Mouse (Mus musculus) lung, embryonic 15.5 days (tissue): Measurements from ENCODE around the gene Itpr1. TPM values are rescaled to one million over a fixed set of nuclear protein-coding genes. Genes with fewer than 3 reads are reported as not detected.

ENCODE experiments used
- ATAC-seq: fragments of 200-750 bp; cut with Nextera tagmentation; 2 replicates; pipeline ENCODE4 v1.8.0; 2017; ENCODE audit warnings: moderate number of reproducible peaks, borderline replicate concordance; ENCODE audit not compliant: low FRiP score, low TSS enrichment; ENCODE audit errors: extremely low read depth
- H3K27ac ChIP-seq: fragments of 300-500 bp; sonication (generic); 2 replicates; pipeline ENCODE4 v1.5.1; 2015; ENCODE audit warnings: moderate library complexity, mild to moderate bottlenecking, inconsistent platforms
- H3K27me3 ChIP-seq: fragments of 300-500 bp; sonication (generic); 2 replicates; pipeline ENCODE4 v1.6.1; 2015; ENCODE audit warnings: inconsistent platforms
- H3K36me3 ChIP-seq: fragments of 300-500 bp; sonication (generic); 2 replicates; pipeline ENCODE4 v1.6.1; 2015; ENCODE audit warnings: inconsistent platforms
- H3K4me1 ChIP-seq: fragments of 300-500 bp; sonication (generic); 2 replicates; pipeline ENCODE4 v1.6.1; 2015; ENCODE audit warnings: inconsistent platforms
- H3K4me2 ChIP-seq: fragments of 300-500 bp; sonication (generic); 2 replicates; pipeline ENCODE4 v1.6.1; 2015; ENCODE audit warnings: inconsistent platforms, mild to moderate bottlenecking, moderate library complexity
- H3K4me3 ChIP-seq: fragments of 300-500 bp; sonication (generic); 2 replicates; pipeline ENCODE4 v1.5.1; 2015; ENCODE audit warnings: mild to moderate bottlenecking, inconsistent platforms
- H3K9ac ChIP-seq: fragments of 300-500 bp; sonication (generic); 2 replicates; pipeline ENCODE4 v1.6.1; 2015; ENCODE audit warnings: inconsistent platforms
- H3K9me3 ChIP-seq: fragments of 300-500 bp; sonication (generic); 2 replicates; pipeline ENCODE4 v1.6.1; 2016; ENCODE audit warnings: inconsistent platforms
- WGBS: fragments of 180-500 bp; shearing (Covaris S2); methylation state at CpG from one replicate; pipeline ENCODE4 v1.1.7; 2015; 5-methylcytosine and 5-hydroxymethylcytosine counted together
- polyA plus RNA-seq: library from polyadenylated mRNA; unstranded; fragments of >200 nt; fragmentation: Nextera tagmentation; extraction: Ambion mirVana; gene quantifications from 2 replicates; pipeline ENCODE4 v1.2.1, GENCODE M21; 2015

Itpr1 gene
- polyA plus RNA-seq, 1 experiment from 2014 or later: 14.9 TPM

DNA sequence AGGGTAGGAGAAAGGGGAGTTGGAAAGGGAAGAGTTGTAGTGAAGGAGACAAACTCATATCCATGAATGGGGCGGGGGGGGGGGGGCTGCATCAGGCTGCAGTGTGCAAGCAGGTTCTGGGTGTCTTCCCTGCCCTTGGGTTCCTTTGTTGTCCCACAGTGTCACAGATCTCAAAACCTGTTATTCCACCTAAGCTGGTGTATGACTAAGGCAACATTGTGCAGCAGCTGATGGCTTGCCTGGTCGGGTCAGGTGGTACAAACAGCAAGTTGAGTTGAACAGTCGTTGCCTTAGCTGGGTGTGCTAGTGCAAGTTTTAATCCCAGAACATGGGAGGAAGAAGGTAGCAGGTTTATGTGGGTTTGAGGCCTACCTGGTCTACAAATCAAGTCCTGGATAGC is 34.3 kb downstream of the Itpr1 start:
- no peaks in the 10 kb centered on the region for H3K9me3 ChIP-seq
- H3K27me3 ChIP-seq: no peaks in the 10 kb centered on the region
- no peak for ATAC-seq
- no peaks in the 10 kb centered on the region for H3K36me3 ChIP-seq
- H3K4me3 ChIP-seq: no peak overlapping the region
- no peak overlapping the region for H3K4me2 ChIP-seq
- H3K27ac ChIP-seq: no peak overlapping the region
- peaks cover 32% of the 10 kb centered on the region for H3K4me1 ChIP-seq
- 67% methylated on average over 3 of the region's 3 CpGs for WGBS
- no peak overlapping the region for H3K9ac ChIP-seq

DNA sequence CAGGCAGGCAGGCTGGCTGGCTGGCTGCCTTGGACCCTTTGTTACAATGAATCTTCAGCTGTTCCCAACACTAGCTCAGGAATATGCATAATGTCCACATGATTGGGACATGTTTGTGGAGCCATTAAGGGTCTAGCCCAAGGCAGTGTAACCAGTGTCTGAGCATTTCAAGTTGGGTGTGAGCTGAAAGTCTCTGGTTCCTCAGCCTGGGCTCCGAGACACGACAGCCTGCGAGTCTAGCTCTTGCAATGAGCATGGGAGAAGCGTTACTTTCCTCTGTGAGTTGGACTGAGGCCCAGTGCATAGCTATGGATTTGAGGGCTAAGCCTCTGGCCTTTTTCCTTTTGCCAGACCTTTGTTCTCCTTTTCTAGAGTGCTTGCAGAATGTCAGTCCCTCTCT is 35.6 kb downstream of the Itpr1 start:
- H3K36me3 ChIP-seq: no peaks in the 10 kb centered on the region
- WGBS: 22% methylated on average over 4 of the region's 4 CpGs

DNA sequence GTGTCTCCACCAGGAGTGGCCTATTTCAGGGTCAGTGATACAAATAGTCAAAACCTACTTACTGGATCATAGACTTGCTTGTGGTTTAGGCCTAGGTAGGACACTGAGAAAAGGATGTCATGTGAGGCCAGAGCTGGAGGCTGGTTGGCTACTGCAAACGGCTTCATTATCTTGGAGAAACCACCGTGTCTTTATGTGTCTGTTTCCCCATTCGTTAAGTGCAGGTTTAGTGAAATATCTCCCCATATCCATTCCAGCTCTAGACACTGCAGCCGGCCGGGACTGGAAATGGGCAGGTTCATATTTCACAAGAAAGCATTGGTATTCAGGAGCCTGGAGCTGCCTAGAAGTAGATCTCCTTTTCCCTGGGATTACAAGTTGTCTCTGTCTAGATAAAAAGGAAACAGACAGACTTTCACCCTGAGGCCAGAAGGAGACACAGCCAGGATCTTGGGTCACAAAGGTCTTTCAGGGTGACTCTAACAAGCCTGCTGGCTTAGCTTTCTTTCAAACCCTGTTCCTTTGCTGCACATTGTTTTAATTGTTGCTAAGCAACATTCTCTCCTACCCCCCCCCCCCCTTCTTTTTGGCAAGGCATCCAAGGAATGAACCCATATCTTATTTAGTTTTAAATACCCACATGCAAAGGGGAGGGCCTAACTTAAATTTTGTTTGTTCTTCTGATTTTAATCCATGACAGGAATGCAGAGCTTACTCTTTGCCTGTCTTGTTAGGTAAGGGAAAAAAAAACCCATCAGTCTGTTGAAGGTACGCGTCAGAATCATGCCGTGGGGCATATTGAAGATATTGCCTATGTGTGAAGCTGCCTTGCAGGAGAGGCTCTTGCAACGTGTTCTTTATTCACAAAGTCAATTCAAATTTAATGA is 36.4 kb downstream of the Itpr1 start:
- no peaks in the 10 kb centered on the region for H3K36me3 ChIP-seq
- no peak overlapping the region for H3K4me2 ChIP-seq
- 23% methylated on average over 9 of the region's 9 CpGs for WGBS
- H3K4me1 ChIP-seq: peaks cover 35% of the 10 kb centered on the region
- no peaks in the 10 kb centered on the region for H3K27me3 ChIP-seq
- peak; percentile 33; the same call in 1 of the 2 replicates for ATAC-seq
- H3K9ac ChIP-seq: no peak overlapping the region
- peak overlapping the region; percentile 57 for H3K27ac ChIP-seq
- H3K4me3 ChIP-seq: no peak overlapping the region
- no peaks in the 10 kb centered on the region for H3K9me3 ChIP-seq

More for the DNA sequence above, 35.6 kb downstream of the Itpr1 start:
- H3K4me1 ChIP-seq: peaks cover 35% of the 10 kb centered on the region
- H3K9ac ChIP-seq: no peak overlapping the region
- H3K27ac ChIP-seq: peak overlapping the region; percentile 57
- H3K27me3 ChIP-seq: no peaks in the 10 kb centered on the region
- no peak overlapping the region for H3K4me3 ChIP-seq
- peak; percentile 36; the same call in 1 of the 2 replicates for ATAC-seq
- H3K9me3 ChIP-seq: no peaks in the 10 kb centered on the region
- H3K4me2 ChIP-seq: no peak overlapping the region

DNA sequence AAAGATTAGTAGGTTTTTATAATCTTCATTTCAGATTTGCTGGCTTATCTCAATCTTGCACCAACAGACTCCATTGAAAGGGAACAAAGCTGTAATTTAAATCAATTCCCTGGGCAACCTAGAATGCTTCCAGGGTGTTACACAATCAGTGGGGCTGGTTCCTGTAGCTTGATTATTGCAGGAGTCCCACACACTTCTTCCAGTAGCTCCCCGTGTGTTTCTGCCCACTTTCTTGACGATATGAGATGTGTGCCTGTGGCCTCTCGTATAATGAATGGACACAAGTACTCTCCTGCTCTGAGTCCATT is 37.0 kb downstream of the Itpr1 start:
- Histone ChIP-seq H3K9me3 (no peaks in the 10 kb centered on the region), H3K4me1 (peaks cover 35% of the 10 kb centered on the region), H3K27ac (no peak overlapping the region), H3K9ac (no peak overlapping the region), H3K27me3 (no peaks in the 10 kb centered on the region), H3K4me2 (no peak overlapping the region), H3K36me3 (no peaks in the 10 kb centered on the region), H3K4me3 (no peak overlapping the region)
- no peak for ATAC-seq
- WGBS: 49% methylated on average over 3 of the region's 3 CpGs

DNA sequence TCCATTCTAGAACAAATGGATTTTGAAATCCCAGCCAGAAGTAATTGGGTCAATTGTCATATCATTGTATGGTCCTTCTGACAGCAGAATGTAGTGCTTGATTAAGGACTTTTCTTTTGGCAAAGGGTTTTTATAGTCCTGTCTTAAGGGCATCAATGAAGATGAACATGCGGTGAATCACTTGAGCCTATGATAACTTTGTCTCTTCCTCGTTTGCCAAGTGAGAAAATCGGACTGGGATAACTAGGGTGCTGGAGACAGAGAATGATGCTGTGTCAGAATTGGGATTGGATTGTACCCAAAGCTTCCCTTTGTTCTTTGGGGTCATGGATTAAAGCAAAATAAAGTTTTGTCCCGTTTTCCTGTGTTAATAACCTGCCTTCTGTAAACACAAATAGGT is 37.5 kb downstream of the Itpr1 start:
- H3K4me3 ChIP-seq: no peak overlapping the region
- H3K4me2 ChIP-seq: no peak overlapping the region
- no peak overlapping the region for H3K9ac ChIP-seq
- H3K4me1 ChIP-seq: peaks cover 35% of the 10 kb centered on the region
- no peak for ATAC-seq
- H3K27me3 ChIP-seq: no peaks in the 10 kb centered on the region
- no peaks in the 10 kb centered on the region for H3K9me3 ChIP-seq
- WGBS: 67% methylated on average over 4 of the region's 4 CpGs
- no peak overlapping the region for H3K27ac ChIP-seq
- no peaks in the 10 kb centered on the region for H3K36me3 ChIP-seq

DNA sequence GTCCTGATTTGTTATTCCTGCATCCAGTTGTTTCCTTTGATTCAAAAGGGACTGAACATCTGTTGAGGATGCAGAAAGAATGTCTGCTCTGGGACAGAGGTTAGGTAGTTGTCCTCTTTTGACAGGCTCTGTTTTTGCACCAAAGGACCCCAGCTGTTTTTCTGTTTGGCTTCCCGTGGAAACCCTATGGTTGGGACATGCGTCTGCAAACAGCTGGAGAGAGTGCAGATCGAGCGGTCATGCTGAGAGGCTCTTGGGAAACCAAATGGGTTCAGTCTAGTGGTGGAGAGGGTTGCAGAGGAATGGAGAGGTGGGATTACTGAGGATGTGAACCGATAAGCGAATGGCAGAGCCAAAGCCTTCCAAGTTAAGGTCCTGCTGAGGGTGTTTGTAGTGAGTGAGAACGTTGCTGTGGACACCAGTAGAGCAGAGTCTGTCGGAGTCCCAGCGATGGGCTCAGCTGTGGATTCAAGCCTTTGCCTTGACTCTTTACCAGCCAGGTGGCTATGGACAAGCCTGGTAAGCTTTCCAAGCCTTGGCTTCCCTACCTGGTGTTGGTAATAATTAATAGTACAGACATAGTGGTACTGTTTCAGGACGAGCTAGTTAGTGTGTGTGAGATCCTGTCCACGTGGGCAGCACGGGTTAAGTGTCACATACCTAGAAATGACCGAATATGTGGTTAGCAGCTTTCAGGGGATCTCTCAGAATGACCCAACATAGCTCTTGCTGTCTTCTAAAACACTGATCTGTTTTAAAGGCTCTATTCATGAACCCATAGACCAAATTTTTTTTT is 39.9 kb downstream of the Itpr1 start:
- 0 out of 2 replicates have a peak, but pooled peaks have one; percentile 20 for ATAC-seq
- no peaks in the 10 kb centered on the region for H3K9me3 ChIP-seq
- peaks cover 33% of the 10 kb centered on the region for H3K4me1 ChIP-seq
- H3K36me3 ChIP-seq: no peaks in the 10 kb centered on the region
- no peak overlapping the region for H3K9ac ChIP-seq
- H3K4me3 ChIP-seq: no peak overlapping the region
- no peaks in the 10 kb centered on the region for H3K27me3 ChIP-seq
- H3K4me2 ChIP-seq: no peak overlapping the region
- no peak overlapping the region for H3K27ac ChIP-seq
- WGBS: 66% methylated on average over 13 of the region's 13 CpGs

DNA sequence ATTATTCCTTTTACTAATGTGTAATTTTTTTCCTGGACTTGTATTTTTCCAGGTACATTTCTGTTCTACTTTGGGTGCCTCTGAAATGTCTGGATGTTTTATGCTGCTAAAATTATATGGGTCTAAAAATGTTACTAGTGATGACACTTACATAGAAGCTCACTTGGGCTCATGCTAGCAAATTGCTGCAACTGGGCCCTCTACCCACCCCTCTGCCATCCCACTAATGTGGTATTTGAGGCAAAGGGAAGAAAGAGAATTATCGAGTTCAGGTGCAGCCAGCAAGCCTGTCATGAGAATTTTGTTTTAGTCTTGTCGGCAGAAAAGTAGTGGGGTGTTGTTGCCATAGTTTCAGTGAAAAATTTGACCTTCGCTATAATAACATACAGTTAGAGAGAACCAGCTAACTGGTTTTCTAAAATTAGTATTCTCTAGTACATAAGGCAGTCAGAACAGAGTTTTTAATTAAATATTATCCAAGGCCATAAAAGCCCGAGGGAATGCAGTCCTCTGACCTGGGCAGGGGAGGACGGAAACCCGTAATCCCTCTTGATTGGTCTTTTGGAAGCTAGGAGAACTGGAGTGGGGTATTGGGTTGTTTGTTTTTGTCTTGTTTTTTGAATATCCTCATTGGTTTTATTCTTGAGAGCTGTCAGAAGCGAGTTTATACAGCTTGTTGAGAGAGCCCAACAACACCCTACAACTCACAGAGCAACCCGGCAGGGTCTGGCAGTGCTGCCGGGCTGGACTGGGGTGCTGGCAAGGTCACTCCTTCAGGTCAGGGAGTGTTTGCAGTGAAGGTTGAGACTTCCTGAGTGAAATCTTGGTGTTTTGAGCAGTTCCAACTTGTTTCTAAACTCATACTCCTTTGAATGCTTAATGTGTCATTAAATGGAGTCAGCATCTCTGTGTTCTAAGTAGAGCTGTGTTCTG is 41.5 kb downstream of the Itpr1 start:
- ATAC-seq: no peak
- 53% methylated on average over 9 of the region's 9 CpGs for WGBS

DNA sequence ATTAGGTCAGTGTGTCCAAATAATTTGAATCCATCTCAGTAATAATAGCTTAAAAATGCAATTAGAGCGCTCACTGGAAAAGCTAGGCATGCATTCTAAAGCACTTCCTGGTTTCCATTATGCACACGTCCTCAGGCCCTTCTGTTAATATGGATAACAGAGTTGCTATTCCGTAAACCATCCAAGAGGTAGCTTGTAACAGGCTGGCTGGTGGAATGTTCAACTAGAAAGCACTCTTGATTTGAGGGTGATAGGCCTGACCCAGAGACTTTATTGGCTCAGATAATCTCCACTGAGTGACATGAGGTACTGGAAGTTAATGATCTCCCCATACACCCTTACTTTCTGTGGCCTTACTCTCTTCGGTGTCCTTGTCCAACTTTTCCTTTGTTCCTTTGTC is 43.0 kb downstream of the Itpr1 start:
- no peak overlapping the region for H3K27ac ChIP-seq
- 65% methylated on average over 4 of the region's 4 CpGs for WGBS
- no peak overlapping the region for H3K4me2 ChIP-seq
- no peaks in the 10 kb centered on the region for H3K27me3 ChIP-seq
- H3K4me1 ChIP-seq: peaks cover 19% of the 10 kb centered on the region
- H3K36me3 ChIP-seq: no peaks in the 10 kb centered on the region
- H3K4me3 ChIP-seq: no peak overlapping the region
- no peaks in the 10 kb centered on the region for H3K9me3 ChIP-seq
- no peak for ATAC-seq
- H3K9ac ChIP-seq: no peak overlapping the region

More for the DNA sequence above, 41.5 kb downstream of the Itpr1 start:
- no peak overlapping the region for H3K4me3 ChIP-seq
- no peak overlapping the region for H3K27ac ChIP-seq
- H3K4me1 ChIP-seq: peaks cover 21% of the 10 kb centered on the region
- H3K9me3 ChIP-seq: no peaks in the 10 kb centered on the region
- no peaks in the 10 kb centered on the region for H3K36me3 ChIP-seq
- H3K9ac ChIP-seq: no peak overlapping the region
- H3K27me3 ChIP-seq: no peaks in the 10 kb centered on the region
- H3K4me2 ChIP-seq: no peak overlapping the region

DNA sequence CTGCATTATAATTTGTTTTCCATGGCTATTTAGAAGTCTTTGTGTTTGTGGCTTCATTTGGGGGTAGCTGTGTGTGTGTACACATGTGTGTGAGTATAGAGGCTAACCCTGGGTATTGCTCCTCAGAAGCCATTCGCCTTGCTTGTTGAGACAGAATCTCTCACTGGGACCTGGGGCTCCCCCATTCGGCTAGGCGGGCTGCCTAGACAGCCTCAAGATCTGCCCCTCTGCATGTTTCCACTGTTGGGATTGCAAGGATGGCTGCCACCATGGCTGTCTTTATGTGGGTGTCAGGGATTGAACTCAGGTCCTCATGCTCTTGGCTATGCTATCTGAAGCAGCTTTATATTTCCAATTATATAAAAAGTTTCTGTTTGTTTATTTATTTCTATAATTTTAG is 44.3 kb downstream of the Itpr1 start:
- no peaks in the 10 kb centered on the region for H3K9me3 ChIP-seq
- H3K36me3 ChIP-seq: no peaks in the 10 kb centered on the region
- no peak overlapping the region for H3K4me2 ChIP-seq
- H3K9ac ChIP-seq: no peak overlapping the region
- ATAC-seq: no peak
- no peaks in the 10 kb centered on the region for H3K27me3 ChIP-seq
- H3K4me1 ChIP-seq: peaks cover 13% of the 10 kb centered on the region
- no peak overlapping the region for H3K27ac ChIP-seq
- no peak overlapping the region for H3K4me3 ChIP-seq
- WGBS: 79% methylated on average over 3 of the region's 3 CpGs

DNA sequence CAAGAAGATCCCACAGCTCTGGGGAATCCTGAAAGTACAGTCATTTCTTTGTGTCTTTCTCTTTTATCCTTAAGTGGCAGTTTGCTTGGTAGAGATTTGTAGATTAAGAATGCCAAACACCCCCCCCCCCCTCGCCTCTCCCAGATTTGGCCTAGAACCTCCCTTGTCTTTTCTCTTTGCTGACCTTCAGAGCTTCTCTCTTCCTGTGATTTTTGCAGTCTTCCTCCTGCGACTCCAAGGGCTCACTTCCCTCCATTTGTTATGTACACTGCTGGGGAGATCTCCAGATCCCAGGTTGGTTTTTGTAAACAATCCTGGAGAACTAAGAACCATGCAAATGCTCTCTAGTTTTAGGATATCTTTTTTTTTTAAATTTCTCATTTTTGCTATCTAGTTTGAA is 45.7 kb downstream of the Itpr1 start:
- H3K4me3 ChIP-seq: no peak overlapping the region
- no peak overlapping the region for H3K4me2 ChIP-seq
- 30% methylated on average over 2 of the region's 2 CpGs for WGBS
- peak overlapping the region; percentile 29; the same call in 1 of the 2 replicates for H3K27ac ChIP-seq
- peaks cover 10% of the 10 kb centered on the region; the same call in 1 of the 2 replicates for H3K4me1 ChIP-seq
- H3K27me3 ChIP-seq: no peaks in the 10 kb centered on the region
- no peak for ATAC-seq
- no peak overlapping the region for H3K9ac ChIP-seq
- H3K9me3 ChIP-seq: no peaks in the 10 kb centered on the region
- no peaks in the 10 kb centered on the region for H3K36me3 ChIP-seq

DNA sequence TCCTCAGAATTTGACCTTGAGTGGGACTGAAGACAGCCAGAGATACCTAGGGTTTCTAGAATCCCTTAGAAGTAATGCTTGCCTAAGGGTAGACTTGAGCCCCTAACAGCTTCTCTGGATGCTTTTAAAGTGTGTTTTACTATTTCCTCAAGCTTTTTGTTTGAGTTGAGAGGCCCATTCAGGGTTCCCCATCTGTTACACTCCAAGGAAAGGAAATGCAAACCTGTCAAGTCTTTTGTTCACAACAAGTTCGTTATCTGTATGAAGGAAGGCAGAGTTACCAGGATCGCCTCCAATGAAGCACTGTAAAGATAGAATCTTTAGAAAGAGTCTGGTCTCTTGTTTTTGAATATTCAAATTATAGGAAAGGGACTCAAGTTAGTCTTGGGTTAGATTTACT is 46.8 kb downstream of the Itpr1 start:
- Histone ChIP-seq H3K9ac (no peak overlapping the region), H3K4me2 (no peak overlapping the region), H3K36me3 (no peaks in the 10 kb centered on the region), H3K9me3 (no peaks in the 10 kb centered on the region), H3K4me3 (no peak overlapping the region), H3K27ac (no peak overlapping the region), H3K4me1 (peaks cover 10% of the 10 kb centered on the region; the same call in 1 of the 2 replicates), H3K27me3 (no peaks in the 10 kb centered on the region)
- no peak for ATAC-seq
- WGBS: 16% methylated on average over 2 of the region's 2 CpGs
